Mouse (Mus musculus): Measurements from ENCODE around the gene Ric3. TPM values are rescaled to one million over a fixed set of nuclear protein-coding genes. Genes with fewer than 3 reads are reported as not detected.
"Not testable (repeated sequence)": the region's sequence is repeated elsewhere in the genome, so short reads cannot be mapped to it uniquely, and the experiment has no call there.

The Ric3 gene
- polyA plus RNA-seq (2012; rRNA removed): 61.6 and 66.0 TPM in 2 replicates

DNA sequence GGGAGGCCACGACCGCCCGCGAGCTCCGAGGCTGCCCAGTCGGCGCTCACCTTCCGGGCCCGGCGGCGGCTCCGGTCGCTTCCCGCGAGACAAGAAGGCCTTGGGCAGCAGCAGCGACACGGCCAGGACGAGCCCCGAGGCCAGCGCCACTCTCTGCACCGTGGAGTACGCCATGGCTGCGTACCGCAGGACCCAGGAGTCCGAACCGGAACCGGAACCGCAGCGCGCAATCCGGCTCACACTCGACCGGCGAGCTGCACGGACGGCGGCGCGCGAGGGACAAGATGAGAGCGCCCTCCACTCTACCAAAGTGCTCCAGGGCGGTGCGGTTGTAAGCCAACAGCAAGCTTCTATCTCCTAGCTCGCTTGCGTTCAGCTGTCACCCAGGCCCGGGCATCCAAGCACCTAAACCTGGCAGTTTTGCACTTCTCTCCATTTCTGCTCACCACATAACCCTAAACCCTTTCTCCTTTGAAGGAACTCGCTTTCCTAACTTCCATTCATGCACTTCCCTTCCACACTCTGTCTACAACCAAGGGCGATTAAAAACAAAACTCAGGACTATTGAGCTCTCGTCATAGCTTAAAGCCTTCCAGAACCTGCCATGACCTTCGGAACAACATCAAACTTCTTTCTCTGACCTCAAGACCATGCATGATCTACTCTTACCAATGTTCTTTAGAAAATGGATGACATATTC lies at the start of gene Ric3:
Ric3 (minus strand) TSS at position 219 of the 700 bp plus-strand sequence.
- Histone ChIP-seq H3K27ac (ENCODE audit: insufficient read depth, low read length) (peak within 1 kb of the TSS; percentile 44), H3K27me3 (ENCODE audit: control insufficient read depth, insufficient read depth, low read length) (no peaks in the 10 kb centered on the region), H3K4me3 (replicated peaks; ENCODE audit: insufficient read depth, low read depth, low read length) (peak within 1 kb of the TSS; percentile 63), H3K4me1 (ENCODE audit: control insufficient read depth, insufficient read depth, low read length) (no peaks in the 10 kb centered on the region; the same call in 1 of the 2 replicates)
- WGBS: 3% methylated on average over 50 of the region's 50 CpGs
- TF ChIP-seq POLR2A (IDR thresholded peaks at IDR 0.05; ENCODE audit: borderline replicate concordance, insufficient read depth, low read length): peak; percentile 80
- TF ChIP-seq CTCF (IDR thresholded peaks at IDR 0.05; ENCODE audit: borderline replicate concordance, insufficient read depth, low read depth, low read length): no peak
- DNase-seq: peak; percentile 94

DNA sequence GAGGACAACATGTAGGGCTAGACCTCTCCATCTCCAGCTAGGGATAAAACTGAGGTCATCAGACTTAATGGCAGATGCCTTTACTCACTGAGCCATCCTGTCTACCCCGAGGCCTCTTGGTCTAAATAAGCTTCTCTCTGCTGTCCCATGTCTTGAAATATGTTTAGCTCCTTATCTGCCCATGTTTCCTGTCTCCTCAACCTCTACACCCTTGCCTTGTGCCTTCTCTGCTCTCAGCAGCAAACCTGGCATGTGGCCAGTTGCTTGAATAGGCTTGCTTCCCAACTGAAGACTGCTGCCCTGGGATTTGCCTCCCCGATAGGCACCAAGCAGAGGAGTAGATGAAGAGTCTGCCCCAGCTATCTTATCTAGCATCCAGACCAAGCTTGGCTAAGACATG lies 48.4 kb upstream of the Ric3 start:
- DNase-seq: no peak
- H3K4me3 ChIP-seq (replicated peaks; ENCODE audit: insufficient read depth, low read depth, low read length): no peak overlapping the region
- H3K4me1 ChIP-seq (ENCODE audit: control insufficient read depth, insufficient read depth, low read length): peaks cover 7% of the 10 kb centered on the region
- WGBS: 62% methylated on average over 2 of the region's 2 CpGs
- H3K27ac ChIP-seq (ENCODE audit: insufficient read depth, low read length): no peak overlapping the region
- TF ChIP-seq CTCF (IDR thresholded peaks at IDR 0.05; ENCODE audit: borderline replicate concordance, insufficient read depth, low read depth, low read length): no peak
- H3K27me3 ChIP-seq (ENCODE audit: control insufficient read depth, insufficient read depth, low read length): no peaks in the 10 kb centered on the region

DNA sequence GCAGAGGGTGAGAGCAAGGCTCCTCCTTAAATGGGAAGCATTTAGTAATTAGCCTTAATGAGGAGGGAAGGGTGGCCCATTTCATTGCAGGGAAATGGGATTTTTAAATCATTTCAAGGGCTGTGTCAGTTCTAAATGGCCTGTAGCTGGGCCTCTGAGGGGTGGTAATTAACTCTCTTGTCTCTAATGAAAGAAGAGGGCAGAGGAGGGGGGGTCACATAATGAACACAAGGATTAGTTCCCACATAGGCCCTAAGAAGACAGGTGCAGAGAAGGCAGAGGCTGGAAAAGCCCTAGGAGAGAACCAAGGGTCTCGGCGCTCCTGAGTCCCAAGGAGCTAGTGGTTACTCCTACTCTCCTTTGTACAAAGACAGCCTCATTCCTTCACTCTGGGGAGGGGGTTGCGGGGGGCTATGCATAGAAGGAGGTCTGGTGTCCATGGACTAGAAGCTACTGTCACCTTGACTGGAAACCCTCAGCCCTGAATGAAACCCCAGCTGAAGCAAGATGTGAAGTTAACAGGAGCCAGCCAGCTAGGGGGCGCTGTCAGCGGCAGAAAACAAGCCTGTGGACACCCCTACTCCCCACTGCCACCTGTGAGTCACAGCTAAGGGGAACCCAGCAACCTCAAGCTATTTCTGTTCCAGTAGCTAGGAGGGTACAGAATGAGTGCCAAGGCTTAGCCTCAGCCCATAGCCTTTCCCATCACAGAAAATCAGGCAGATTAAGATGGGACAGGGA lies 47.0 kb upstream of the Ric3 start:
- Histone ChIP-seq H3K27me3 (ENCODE audit: control insufficient read depth, insufficient read depth, low read length) (no peaks in the 10 kb centered on the region), H3K4me3 (replicated peaks; ENCODE audit: insufficient read depth, low read depth, low read length) (no peak overlapping the region), H3K27ac (ENCODE audit: insufficient read depth, low read length) (no peak overlapping the region), H3K4me1 (ENCODE audit: control insufficient read depth, insufficient read depth, low read length) (peaks cover 3% of the 10 kb centered on the region; the same call in 1 of the 2 replicates)
- DNase-seq: peak; percentile 27 to 28
- no peak for TF ChIP-seq POLR2A (IDR thresholded peaks at IDR 0.05; ENCODE audit: borderline replicate concordance, insufficient read depth, low read length)
- TF ChIP-seq CTCF (IDR thresholded peaks at IDR 0.05; ENCODE audit: borderline replicate concordance, insufficient read depth, low read depth, low read length): peak; percentile 9; the same call in 1 of the 2 replicates
- WGBS: 71% methylated on average over 5 of the region's 5 CpGs

DNA sequence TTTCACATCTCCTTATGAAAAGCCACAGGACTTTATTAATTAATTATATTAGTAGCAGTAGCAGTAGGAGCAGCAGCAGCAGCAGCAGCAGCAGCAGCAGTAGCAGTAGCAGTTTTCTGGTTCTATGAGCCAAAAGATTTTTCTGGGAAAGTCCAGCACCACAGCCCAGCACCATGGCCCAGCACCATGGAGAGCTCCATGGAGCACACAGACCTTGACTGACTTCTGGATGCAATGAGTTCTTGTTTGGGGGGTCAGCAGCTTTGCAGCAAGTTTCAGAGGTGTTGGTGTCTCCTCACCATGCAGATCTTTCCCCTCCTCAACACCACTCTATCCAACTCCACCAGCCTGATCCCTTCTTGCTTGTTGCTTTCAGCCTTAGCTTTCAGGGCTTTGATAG lies 46.3 kb upstream of the Ric3 start:
- Histone ChIP-seq H3K27me3 (ENCODE audit: control insufficient read depth, insufficient read depth, low read length) (no peaks in the 10 kb centered on the region), H3K4me3 (replicated peaks; ENCODE audit: insufficient read depth, low read depth, low read length) (no peak overlapping the region), H3K4me1 (ENCODE audit: control insufficient read depth, insufficient read depth, low read length) (peaks cover 3% of the 10 kb centered on the region; the same call in 1 of the 2 replicates), H3K27ac (ENCODE audit: insufficient read depth, low read length) (no peak overlapping the region)
- no peak for DNase-seq
- TF ChIP-seq POLR2A (IDR thresholded peaks at IDR 0.05; ENCODE audit: borderline replicate concordance, insufficient read depth, low read length) (no peak), CTCF (IDR thresholded peaks at IDR 0.05; ENCODE audit: borderline replicate concordance, insufficient read depth, low read depth, low read length) (no peak)

DNA sequence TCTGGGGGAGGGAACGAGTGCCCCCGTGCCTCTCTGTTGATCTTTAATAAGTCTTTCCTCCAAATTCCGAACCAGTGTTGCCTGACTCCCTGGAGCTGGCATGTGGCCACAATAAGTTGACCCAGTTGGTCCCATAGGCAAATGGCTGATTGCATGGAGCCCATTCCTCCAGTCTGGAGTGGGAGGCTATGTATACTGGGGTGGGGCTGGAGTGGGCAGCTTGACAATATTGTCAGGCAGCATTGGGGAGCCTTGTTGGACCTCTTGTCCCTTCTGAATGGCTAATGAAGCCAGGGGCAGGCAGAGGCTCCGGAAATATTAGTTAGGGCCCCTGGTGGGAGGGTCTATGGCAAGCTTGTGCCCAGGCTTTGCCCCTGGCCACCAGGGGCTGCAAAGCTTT lies 32.8 kb upstream of the Ric3 start:
- DNase-seq: no peak
- WGBS: 24% methylated on average over 4 of the region's 4 CpGs
- Histone ChIP-seq H3K27me3 (ENCODE audit: control insufficient read depth, insufficient read depth, low read length) (no peaks in the 10 kb centered on the region), H3K4me3 (replicated peaks; ENCODE audit: insufficient read depth, low read depth, low read length) (no peak overlapping the region), H3K4me1 (ENCODE audit: control insufficient read depth, insufficient read depth, low read length) (no peaks in the 10 kb centered on the region), H3K27ac (ENCODE audit: insufficient read depth, low read length) (no peak overlapping the region)
- no peak for TF ChIP-seq CTCF (IDR thresholded peaks at IDR 0.05; ENCODE audit: borderline replicate concordance, insufficient read depth, low read depth, low read length)
- TF ChIP-seq POLR2A (IDR thresholded peaks at IDR 0.05; ENCODE audit: borderline replicate concordance, insufficient read depth, low read length): no peak

DNA sequence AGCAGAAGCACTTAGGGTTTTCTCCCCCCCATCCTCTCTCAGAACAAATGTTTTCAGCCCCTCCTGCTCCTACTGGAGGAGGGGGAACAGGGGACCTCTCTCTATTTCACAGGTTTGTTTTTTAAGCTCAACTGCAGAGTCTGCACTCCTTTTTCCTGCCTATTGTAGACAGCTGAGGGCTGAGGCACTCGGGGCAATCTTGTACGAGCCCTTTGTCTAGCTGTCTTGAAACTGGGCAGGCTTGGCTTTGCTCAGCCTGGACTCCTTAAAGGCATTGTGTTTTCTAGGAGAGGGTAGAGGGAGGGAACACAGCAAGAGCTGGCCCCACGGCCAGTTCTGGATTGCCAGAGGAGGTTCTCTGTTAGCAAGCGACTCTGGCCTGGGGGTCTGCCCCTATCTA lies 32.4 kb upstream of the Ric3 start:
- 18% methylated on average over 2 of the region's 4 CpGs for whole genome bisulfite sequencing
- DNase-seq; H3K4me1 ChIP-seq (ENCODE audit: control insufficient read depth, insufficient read depth, low read length); H3K27ac ChIP-seq (ENCODE audit: insufficient read depth, low read length); H3K27me3 ChIP-seq (ENCODE audit: control insufficient read depth, insufficient read depth, low read length); H3K4me3 ChIP-seq (replicated peaks; ENCODE audit: insufficient read depth, low read depth, low read length): not testable (repeated sequence)

DNA sequence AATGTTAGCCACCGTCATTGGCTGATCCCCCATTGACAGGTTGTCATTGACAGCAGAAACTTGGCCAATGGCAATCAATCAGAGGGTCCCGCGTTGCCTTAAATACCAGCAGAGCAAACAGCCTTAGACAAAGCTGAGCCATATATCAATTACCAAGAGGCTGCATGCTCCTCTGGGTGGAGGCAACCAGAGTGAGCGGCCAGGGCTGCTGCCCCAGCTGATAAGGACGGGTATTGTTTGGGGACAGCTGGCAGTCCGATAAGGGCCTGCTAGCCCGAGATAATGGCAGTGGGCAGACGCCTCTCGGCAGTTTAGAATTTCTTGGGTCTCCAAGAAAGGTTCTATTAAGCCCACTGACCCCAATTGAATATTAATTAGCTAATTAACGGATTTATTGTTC lies 31.8 kb upstream of the Ric3 start:
- DNase-seq: no peak
- no peak overlapping the region for H3K4me3 ChIP-seq (replicated peaks; ENCODE audit: insufficient read depth, low read depth, low read length)
- no peaks in the 10 kb centered on the region for H3K27me3 ChIP-seq (ENCODE audit: control insufficient read depth, insufficient read depth, low read length)
- TF ChIP-seq CTCF (IDR thresholded peaks at IDR 0.05; ENCODE audit: borderline replicate concordance, insufficient read depth, low read depth, low read length) (no peak), POLR2A (IDR thresholded peaks at IDR 0.05; ENCODE audit: borderline replicate concordance, insufficient read depth, low read length) (no peak)
- 55% methylated on average over 10 of the region's 10 CpGs for WGBS
- no peak overlapping the region for H3K27ac ChIP-seq (ENCODE audit: insufficient read depth, low read length)
- no peaks in the 10 kb centered on the region for H3K4me1 ChIP-seq (ENCODE audit: control insufficient read depth, insufficient read depth, low read length)

DNA sequence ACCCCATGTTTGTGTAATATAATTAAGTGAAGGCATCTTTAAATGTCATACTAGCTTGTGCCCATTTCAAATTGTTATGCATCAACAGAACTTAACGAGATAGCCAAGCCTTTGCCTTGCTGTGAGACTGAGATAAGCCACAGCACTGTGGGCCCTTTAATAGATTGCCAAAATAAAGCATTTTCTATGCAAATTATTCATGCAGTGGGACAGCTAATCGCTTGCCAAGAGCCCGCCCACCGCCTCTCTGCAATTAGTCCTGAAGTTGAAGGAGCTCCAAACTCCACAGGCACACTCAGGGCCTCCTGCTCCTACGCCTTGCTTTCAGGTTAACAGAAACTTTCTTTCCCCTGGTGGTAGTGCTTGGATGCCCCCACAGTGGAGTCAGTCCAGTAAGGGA lies 27.9 kb upstream of the Ric3 start:
- Histone ChIP-seq H3K4me1 (ENCODE audit: control insufficient read depth, insufficient read depth, low read length) (no peaks in the 10 kb centered on the region), H3K27me3 (ENCODE audit: control insufficient read depth, insufficient read depth, low read length) (no peaks in the 10 kb centered on the region), H3K27ac (ENCODE audit: insufficient read depth, low read length) (no peak overlapping the region), H3K4me3 (replicated peaks; ENCODE audit: insufficient read depth, low read depth, low read length) (no peak overlapping the region)
- no peak for TF ChIP-seq CTCF (IDR thresholded peaks at IDR 0.05; ENCODE audit: borderline replicate concordance, insufficient read depth, low read depth, low read length)
- TF ChIP-seq POLR2A (IDR thresholded peaks at IDR 0.05; ENCODE audit: borderline replicate concordance, insufficient read depth, low read length): no peak
- 27% methylated on average over 5 of the region's 5 CpGs for WGBS
- DNase-seq: no peak

All from cerebellum, adult 2 months (tissue).